Mouse (Mus musculus): Measurements from ENCODE around the gene Zbtb43.

GRCm38 (mm10) chr2:33442701-33443100 lies 25.7 kb downstream of the Zbtb43 start:
- TF ChIP-seq ZMIZ1 (IDR thresholded peaks at IDR 0.05; ENCODE audit: low read depth, low read length) (no peak), IRF4 (IDR thresholded peaks at IDR 0.05; ENCODE audit: low read depth, low read length) (no peak), HCFC1 (IDR thresholded peaks at IDR 0.05; ENCODE audit: low read depth, low read length) (no peak), CTCF (conservative IDR thresholded peaks at IDR 0.05 in 1 of 2, IDR thresholded peaks at IDR 0.05 in 1 of 2; ENCODE audit: low read depth in 2 of 2, low read length in 2 of 2) (no peak), CHD1 (IDR thresholded peaks at IDR 0.05; ENCODE audit: low read depth, low read length) (no peak), MAX (IDR thresholded peaks at IDR 0.05; ENCODE audit: low read length) (no peak), ETS1 (conservative IDR thresholded peaks at IDR 0.05; ENCODE audit: low read depth, low read length) (no peak), MYC (IDR thresholded peaks at IDR 0.05; ENCODE audit: low read depth, low read length) (no peak), EP300 (IDR thresholded peaks at IDR 0.05; ENCODE audit: low read length) (no peak), TCF12 (IDR thresholded peaks at IDR 0.05; ENCODE audit: low read depth, low read length) (no peak), POLR2A (IDR thresholded peaks at IDR 0.05; ENCODE audit: low read depth, low read length) (no peak), SIN3A (IDR thresholded peaks at IDR 0.05; ENCODE audit: low read length) (no peak)
